Mouse (Mus musculus) thymus, adult 2 months (tissue): Measurements from ENCODE around the gene Gm17657. TPM values are rescaled to one million over a fixed set of nuclear protein-coding genes. Genes with fewer than 3 reads are reported as not detected.
"Not testable (repeated sequence)": the region's sequence is repeated elsewhere in the genome, so short reads cannot be mapped to it uniquely, and the experiment has no call there.

Experiments
- DNase-seq: peaks from one replicate; pipeline ENCODE4 v3.0.0; 2021
- H3K27ac ChIP-seq: fragments of 200-500 bp; 2 replicates; pipeline ENCODE4 v1.5.1; 2012; ENCODE audit warnings: low read length, control low read depth; ENCODE audit not compliant: control insufficient read depth, insufficient read depth
- H3K27me3 ChIP-seq: fragments of 200-500 bp; 2 replicates; pipeline ENCODE4 v1.6.1; 2012; ENCODE audit warnings: mild to moderate bottlenecking, low read length, moderate library complexity, mixed read lengths; ENCODE audit not compliant: control insufficient read depth, insufficient read depth
- H3K36me3 ChIP-seq: fragments of 200-500 bp; 2 replicates; pipeline ENCODE4 v1.6.1; 2012; ENCODE audit warnings: mild to moderate bottlenecking, low read length, moderate library complexity; ENCODE audit not compliant: control insufficient read depth, insufficient read depth
- H3K4me1 ChIP-seq: fragments of 200-500 bp; replicated peaks from 2 replicates; pipeline ENCODE4 v1.6.1; 2012; ENCODE audit warnings: low read length; ENCODE audit not compliant: control insufficient read depth, insufficient read depth
- H3K4me3 ChIP-seq: fragments of 200-500 bp; 2 replicates; pipeline ENCODE4 v1.5.1; 2012; ENCODE audit warnings: mild to moderate bottlenecking, low read length, control low read depth, moderate library complexity; ENCODE audit not compliant: control insufficient read depth, insufficient read depth
- CTCF ChIP-seq: fragments of 200-500 bp; IDR thresholded peaks from 2 replicates; pipeline ENCODE4 v1.5.1; 2012; ENCODE audit warnings: mild to moderate bottlenecking, control low read depth, low read length, moderate library complexity, borderline replicate concordance; ENCODE audit not compliant: control insufficient read depth, poor library complexity, insufficient read depth; ENCODE audit errors: extremely low read depth
- POLR2A ChIP-seq: fragments of 200-500 bp; IDR thresholded peaks from 2 replicates; pipeline ENCODE4 v1.6.1; 2012; ENCODE audit warnings: mild to moderate bottlenecking, low read length, control low read depth, moderate library complexity; ENCODE audit not compliant: control insufficient read depth, poor library complexity, insufficient read depth; ENCODE audit errors: extremely low read depth
- WGBS: fragments of 180-500 bp; shearing (Covaris S2); methylation state at CpG from one replicate; pipeline ENCODE4 v1.1.7; 2018; 5-methylcytosine and 5-hydroxymethylcytosine counted together
- polyA plus RNA-seq: library from polyadenylated mRNA; depleted of rRNA; stranded (reverse); fragments of >200 nt; gene quantifications from 2 replicates; pipeline ENCODE4 v1.2.3, GENCODE M21; 2012

Gene Gm17657
- polyA plus RNA-seq, 1 experiment = not detected

GRCm38 (mm10) chr17:29500243-29500740, 49.1 kb downstream of the Gm17657 start:
- Histone ChIP-seq H3K27me3 (no peaks in the 10 kb centered on the region), H3K4me1 (peaks cover 32% of the 10 kb centered on the region), H3K4me3 (no peak overlapping the region), H3K27ac (no peak overlapping the region), H3K36me3 (no peaks in the 10 kb centered on the region)
- TF ChIP-seq POLR2A = no peak
- no peak for TF ChIP-seq CTCF
- WGBS = 55% methylated on average over 7 of the region's 7 CpGs
- no peak for DNase-seq

GRCm38 (mm10) chr17:29499511-29499910, 49.9 kb downstream of the Gm17657 start:
- Histone ChIP-seq H3K4me1 (peaks cover 38% of the 10 kb centered on the region), H3K27ac (no peak overlapping the region), H3K27me3 (no peaks in the 10 kb centered on the region), H3K36me3 (peaks cover 3% of the 10 kb centered on the region), H3K4me3 (no peak overlapping the region)
- no peak for DNase-seq
- no peak for TF ChIP-seq POLR2A
- no peak for TF ChIP-seq CTCF
- 64% methylated on average over 6 of the region's 6 CpGs for WGBS

- DNase-seq = not testable (repeated sequence)
- H3K4me1 ChIP-seq = peaks cover 42% of the 10 kb centered on the region
These were observed 50.5 kb downstream of the Gm17657 start for GRCm38 (mm10) chr17:29498952-29499351.

DNA sequence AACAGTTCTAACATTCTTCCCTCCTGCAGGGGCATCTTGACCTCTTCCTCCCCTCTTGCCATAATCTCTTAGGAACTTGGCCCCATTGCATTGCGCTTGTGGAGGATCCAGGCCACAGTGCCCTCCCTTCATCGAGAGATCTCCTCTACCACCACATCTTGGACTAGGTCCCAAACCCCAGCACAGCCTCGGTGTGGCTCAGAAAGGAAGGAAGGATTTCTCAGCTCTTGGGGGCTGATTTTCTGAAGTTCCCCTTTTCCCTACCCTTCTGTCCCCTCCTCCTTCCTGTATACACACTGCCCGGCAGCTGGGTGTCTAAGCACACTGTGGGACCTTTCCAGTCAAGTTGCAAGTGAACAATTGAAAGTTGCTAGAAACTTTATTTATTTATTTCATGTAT, 51.4 kb downstream of the Gm17657 start:
- no peak for DNase-seq
- 11% methylated on average over 4 of the region's 4 CpGs for WGBS

More at GRCm38 (mm10) chr17:29498952-29499351, 50.5 kb downstream of the Gm17657 start:
- H3K36me3 ChIP-seq, H3K27me3 ChIP-seq, H3K4me3 ChIP-seq, H3K27ac ChIP-seq: not testable (repeated sequence)
- WGBS = 88% methylated on average over 2 of the region's 2 CpGs

GRCm38 (mm10) chr17:29497481-29497880, 52.0 kb downstream of the Gm17657 start:
- H3K27ac ChIP-seq, H3K27me3 ChIP-seq, DNase-seq, H3K4me3 ChIP-seq, H3K36me3 ChIP-seq: not testable (repeated sequence)
- WGBS = 44% methylated on average over 1 of the region's 1 CpGs
- peaks cover 44% of the 10 kb centered on the region for H3K4me1 ChIP-seq

More for the DNA sequence above, 51.4 kb downstream of the Gm17657 start:
- Histone ChIP-seq H3K27ac (peak overlapping the region; percentile 18; the same call in 1 of the 2 replicates), H3K4me1 (peaks cover 46% of the 10 kb centered on the region), H3K36me3 (peaks cover 5% of the 10 kb centered on the region), H3K27me3 (no peaks in the 10 kb centered on the region), H3K4me3 (no peak overlapping the region)
- no peak for TF ChIP-seq POLR2A
- TF ChIP-seq CTCF = no peak

- no peak overlapping the region for H3K4me3 ChIP-seq
- TF ChIP-seq POLR2A (no peak), CTCF (no peak)
- H3K27ac ChIP-seq = no peak overlapping the region
- H3K36me3 ChIP-seq = peaks cover 5% of the 10 kb centered on the region
- no peaks in the 10 kb centered on the region for H3K27me3 ChIP-seq
- peaks cover 42% of the 10 kb centered on the region for H3K4me1 ChIP-seq
- no peak for DNase-seq
- 89% methylated on average over 3 of the region's 3 CpGs for WGBS
These were observed 52.4 kb downstream of the Gm17657 start for GRCm38 (mm10) chr17:29497071-29497354.

DNA sequence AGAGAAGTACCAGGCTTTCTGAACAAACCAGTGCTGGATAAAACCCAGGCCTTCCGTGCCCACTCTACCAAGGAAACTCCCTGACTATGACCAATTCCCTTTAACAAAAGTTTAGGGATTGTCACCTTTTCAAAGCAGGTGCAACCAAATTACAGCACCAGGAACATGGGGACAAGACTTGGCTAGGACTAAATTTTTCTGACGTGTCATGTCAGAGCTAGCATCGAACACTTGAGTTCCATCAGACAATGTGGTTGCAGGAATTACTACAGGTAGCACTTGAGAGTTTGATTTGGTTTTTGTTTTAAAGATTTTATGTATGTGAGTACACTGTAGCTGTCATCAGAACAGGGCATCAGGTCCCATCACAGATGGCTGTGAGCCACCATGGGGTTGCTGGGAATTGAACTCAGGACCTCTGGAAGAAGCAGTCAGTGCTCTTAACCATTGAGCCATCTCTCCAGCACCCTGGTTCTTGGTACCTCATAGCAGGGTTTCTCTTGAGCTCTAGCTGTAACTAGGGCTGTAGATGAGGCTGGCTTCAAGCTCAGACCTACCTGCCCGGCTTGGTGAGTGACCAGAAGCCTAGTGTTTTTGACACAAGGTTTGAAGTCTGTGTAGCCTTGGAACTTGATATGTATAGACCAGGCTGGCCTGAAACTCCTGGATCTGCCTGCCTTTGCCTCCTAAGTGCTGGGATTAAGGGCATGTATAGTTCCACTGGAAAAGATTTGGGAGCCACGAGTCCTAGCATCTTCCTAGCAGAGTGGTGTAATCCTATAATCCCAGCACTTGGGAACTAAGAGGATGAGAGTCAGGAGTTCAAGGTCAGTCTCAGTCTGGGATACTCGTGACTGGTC, 53.0 kb downstream of the Gm17657 start:
- peaks cover 5% of the 10 kb centered on the region for H3K36me3 ChIP-seq
- WGBS = 70% methylated on average over 6 of the region's 6 CpGs
- no peaks in the 10 kb centered on the region for H3K27me3 ChIP-seq
- no peak overlapping the region for H3K4me3 ChIP-seq
- TF ChIP-seq CTCF (no peak), POLR2A (no peak)
- no peak for DNase-seq
- H3K27ac ChIP-seq = no peak overlapping the region
- H3K4me1 ChIP-seq = peaks cover 41% of the 10 kb centered on the region
